Comparison of ENCODE assay signal across 19 mouse cellular contexts in genomic region chr2:32507906-32508305, GRCm38 (mm10). TPM values are rescaled to one million over a fixed set of nuclear protein-coding genes. Genes with fewer than 3 reads are reported as not detected.
DNase-seq lines count a peak whose midpoint lies in the region; ATAC-seq and TF ChIP-seq lines count a peak whose summit lies in the region.
"Had no signal": no experiment of that assay in that cellular context is flagged by ENCODE, and none has a peak within 500 bp of the region (broad histone marks: within the 10 kb centered on the region; RNA-seq: fewer than 3 reads in every experiment).

No protein-coding gene starts in this region.

- 55% methylated on average over 9 of the region's 9 CpGs for WGBS in intestine, embryonic 16.5 days
- WGBS in intestine, postnatal 0 days: 51% methylated on average over 9 of the region's 9 CpGs
- 58% methylated on average over 9 of the region's 9 CpGs for WGBS in stomach, embryonic 14.5 days

- no peak overlapping the region for H3K27ac ChIP-seq in intestine, embryonic 16.5 days (ENCODE audit: low read length)
- no peak overlapping the region for H3K27ac ChIP-seq in intestine, postnatal 0 days (ENCODE audit: low read depth, low read length)
- H3K27ac ChIP-seq in testis, adult 2 months (ENCODE audit: control insufficient read depth, insufficient read depth, low read depth, low read length): peak overlapping the region; percentile 60
- H3K27ac ChIP-seq in stomach, embryonic 14.5 days (ENCODE audit: low read length): no peak overlapping the region; the same call in 1 of the 2 replicates
- H3K27ac ChIP-seq: hindbrain, embryonic 13.5 days; midbrain, embryonic 12.5 days had no signal

- no peaks in the 10 kb centered on the region for H3K36me3 ChIP-seq in intestine, embryonic 16.5 days (ENCODE audit: control insufficient read depth, insufficient read depth, low read length)
- no peaks in the 10 kb centered on the region for H3K36me3 ChIP-seq in intestine, postnatal 0 days (ENCODE audit: control insufficient read depth, insufficient read depth)
- no peaks in the 10 kb centered on the region for H3K36me3 ChIP-seq in testis, adult 2 months (ENCODE audit: control insufficient read depth, insufficient read depth, low read length)
- no peaks in the 10 kb centered on the region for H3K36me3 ChIP-seq in stomach, embryonic 14.5 days (ENCODE audit: control insufficient read depth, insufficient read depth, low read length)
- H3K36me3 ChIP-seq: hindbrain, embryonic 13.5 days; midbrain, embryonic 12.5 days had no signal

- H3K4me1 ChIP-seq in intestine, embryonic 16.5 days (ENCODE audit: control insufficient read depth, insufficient read depth, low read length): peaks cover 23% of the 10 kb centered on the region
- H3K4me1 ChIP-seq in intestine, postnatal 0 days (replicated peaks; ENCODE audit: control insufficient read depth, insufficient read depth, low read length): no peaks in the 10 kb centered on the region; the same call in 1 of the 2 replicates
- H3K4me1 ChIP-seq in testis, adult 2 months (ENCODE audit: control insufficient read depth, insufficient read depth, low read length): peaks cover 7% of the 10 kb centered on the region
- H3K4me1 ChIP-seq in stomach, embryonic 14.5 days (ENCODE audit: control insufficient read depth, insufficient read depth, low read length): peaks cover 16% of the 10 kb centered on the region
- H3K4me1 ChIP-seq: hindbrain, embryonic 13.5 days; midbrain, embryonic 12.5 days had no signal

- no peak overlapping the region for H3K9ac ChIP-seq in intestine, embryonic 16.5 days (ENCODE audit: low read depth, low read length)
- H3K9ac ChIP-seq in intestine, postnatal 0 days (ENCODE audit: low read depth, low read length): no peak overlapping the region; the same call in 1 of the 2 replicates
- no peak overlapping the region for H3K9ac ChIP-seq in stomach, embryonic 14.5 days (replicated peaks; ENCODE audit: low read depth, low read length)
- H3K9ac ChIP-seq: forebrain, postnatal 0 days; hindbrain, embryonic 13.5 days; liver, postnatal 0 days; midbrain, embryonic 12.5 days had no signal

- no peak for TF ChIP-seq POLR2A in testis, adult 2 months (IDR thresholded peaks at IDR 0.05; ENCODE audit: control insufficient read depth, low read depth, low read length)

- no peaks in the 10 kb centered on the region for H3K27me3 ChIP-seq in intestine, embryonic 16.5 days (replicated peaks; ENCODE audit: control insufficient read depth, insufficient read depth, low read length)
- no peaks in the 10 kb centered on the region for H3K27me3 ChIP-seq in intestine, postnatal 0 days (replicated peaks; ENCODE audit: control insufficient read depth, insufficient read depth, low read length)
- no peaks in the 10 kb centered on the region for H3K27me3 ChIP-seq in testis, adult 2 months (ENCODE audit: control insufficient read depth, insufficient read depth, low read length)
- H3K27me3 ChIP-seq in stomach, embryonic 14.5 days (ENCODE audit: control insufficient read depth, insufficient read depth, low read length): no peaks in the 10 kb centered on the region
- H3K27me3 ChIP-seq: hindbrain, embryonic 13.5 days had no signal

- no peak for DNase-seq in testis, postnatal 10 days (ENCODE audit: low spot score)
- no peak for DNase-seq in Muller cell, postnatal 12 days (ENCODE audit: inconsistent ontology term)
- DNase-seq in natural killer cell, adult 2 months (ENCODE audit: low spot score in 2 of 2): no peak
- DNase-seq: adrenal gland, postnatal 10 days; cerebellum, adult 8-10 months; cerebellum, postnatal 36 days; forebrain, postnatal 0 days; gastrocnemius, postnatal 36 days; kidney, adult 2 months; kidney, postnatal 14 days; liver, postnatal 0 days; thymus, adult 18-20 months; thymus, postnatal 36 days had no signal

- no peaks in the 10 kb centered on the region for H3K9me3 ChIP-seq in intestine, embryonic 16.5 days (ENCODE audit: control insufficient read depth, low read length)
- no peaks in the 10 kb centered on the region for H3K9me3 ChIP-seq in intestine, postnatal 0 days (ENCODE audit: control insufficient read depth)
- H3K9me3 ChIP-seq in stomach, embryonic 14.5 days (ENCODE audit: control insufficient read depth, low read depth, low read length): peaks cover 4% of the 10 kb centered on the region; the same call in 1 of the 2 replicates
- H3K9me3 ChIP-seq: hindbrain, embryonic 13.5 days; midbrain, embryonic 12.5 days had no signal

- no peak overlapping the region for H3K4me3 ChIP-seq in intestine, embryonic 16.5 days (ENCODE audit: low read length)
- no peak overlapping the region for H3K4me3 ChIP-seq in intestine, postnatal 0 days (ENCODE audit: low read depth, low read length)
- no peak overlapping the region for H3K4me3 ChIP-seq in testis, adult 2 months (ENCODE audit: control insufficient read depth, low read depth, low read length)
- H3K4me3 ChIP-seq in stomach, embryonic 14.5 days (ENCODE audit: low read depth, low read length): no peak overlapping the region
- H3K4me3 ChIP-seq: hindbrain, embryonic 13.5 days; midbrain, embryonic 12.5 days had no signal

- no peak for TF ChIP-seq CTCF in intestine, postnatal 0 days (IDR thresholded peaks at IDR 0.05; ENCODE audit: low read depth)
- no peak for TF ChIP-seq CTCF in testis, adult 2 months (IDR thresholded peaks at IDR 0.05; ENCODE audit: control insufficient read depth, insufficient read depth, insufficient replicate concordance, low read depth, low read length)

- 0 out of 2 replicates have a peak, but pooled peaks have one; percentile 16 for ATAC-seq in intestine, embryonic 16.5 days
- ATAC-seq in intestine, postnatal 0 days: no peak
- peak; percentile 53 for ATAC-seq in stomach, embryonic 14.5 days (ENCODE audit: insufficient number of reproducible peaks, insufficient read depth, low FRiP score, low read depth)
- ATAC-seq: forebrain, postnatal 0 days had no signal

- H3K4me2 ChIP-seq in intestine, embryonic 16.5 days (ENCODE audit: low read depth, low read length): no peak overlapping the region
- H3K4me2 ChIP-seq in intestine, postnatal 0 days (replicated peaks; ENCODE audit: low read depth): no peak overlapping the region
- no peak overlapping the region for H3K4me2 ChIP-seq in stomach, embryonic 14.5 days (replicated peaks; ENCODE audit: low read depth, low read length)
- H3K4me2 ChIP-seq: hindbrain, embryonic 13.5 days; midbrain, embryonic 12.5 days had no signal

RNA-seq across cellular contexts. Expression of gene Fam102a, which starts 27.2 kb away (rescaled TPM):
- polyA plus RNA-seq in intestine, embryonic 16.5 days (2015; fragmentation: Nextera tagmentation; extraction: Ambion mirVana): 7.6 and 9.4 TPM in 2 replicates
- 18.0 and 18.4 TPM in 2 replicates for polyA plus RNA-seq in intestine, postnatal 0 days (2015; fragmentation: Nextera tagmentation; extraction: Ambion mirVana)
- 15.4 and 17.6 TPM in 2 replicates for polyA plus RNA-seq in testis, adult 2 months (2012; rRNA removed)
- 10.6 and 14.0 TPM in 2 replicates for polyA plus RNA-seq in stomach, embryonic 14.5 days (2014; fragmentation: Nextera tagmentation; extraction: Ambion mirVana)

RNA-seq across cellular contexts. Expression of gene Slc25a25, which starts 56.7 kb away (rescaled TPM):
- 19.3 and 19.9 TPM in 2 replicates for polyA plus RNA-seq in intestine, embryonic 16.5 days (2015; fragmentation: Nextera tagmentation; extraction: Ambion mirVana)
- 45.1 and 52.6 TPM in 2 replicates for polyA plus RNA-seq in intestine, postnatal 0 days (2015; fragmentation: Nextera tagmentation; extraction: Ambion mirVana)
- polyA plus RNA-seq in testis, adult 2 months (2012; rRNA removed): 36.7 and 38.4 TPM in 2 replicates
- 13.7 and 14.1 TPM in 2 replicates for polyA plus RNA-seq in stomach, embryonic 14.5 days (2014; fragmentation: Nextera tagmentation; extraction: Ambion mirVana)

RNA-seq across cellular contexts. Expression of gene Naif1, which starts 57.6 kb away (rescaled TPM):
- polyA plus RNA-seq in intestine, embryonic 16.5 days (2015; fragmentation: Nextera tagmentation; extraction: Ambion mirVana): 5.1 and 5.3 TPM in 2 replicates
- 2.9 and 3.2 TPM in 2 replicates for polyA plus RNA-seq in intestine, postnatal 0 days (2015; fragmentation: Nextera tagmentation; extraction: Ambion mirVana)
- 19.9 and 22.7 TPM in 2 replicates for polyA plus RNA-seq in testis, adult 2 months (2012; rRNA removed)
- 5.6 TPM in 2 replicates for polyA plus RNA-seq in stomach, embryonic 14.5 days (2014; fragmentation: Nextera tagmentation; extraction: Ambion mirVana)
